Mouse (Mus musculus): ENCODE measurements at regions not wholly inside any gene's neighbourhood (a gene's known extent, or its start where the extent isn't known, plus 50 kb on each side); places are given as distances from the start of the nearest gene placed in this dataset.

- whole genome bisulfite sequencing = 82% methylated on average over 1 of the region's 1 CpGs
- H3K27me3 ChIP-seq (ENCODE audit: control insufficient read depth, insufficient read depth, low read length) = no peaks in the 10 kb centered on the region
- DNase-seq = no peak
- H3K27ac ChIP-seq (ENCODE audit: insufficient read depth, low read length) = no peak overlapping the region
- H3K4me3 ChIP-seq (replicated peaks; ENCODE audit: insufficient read depth, low read depth, low read length) = no peak overlapping the region
- H3K4me1 ChIP-seq (ENCODE audit: control insufficient read depth, insufficient read depth, low read length) = no peaks in the 10 kb centered on the region
- TF ChIP-seq POLR2A (IDR thresholded peaks at IDR 0.05; ENCODE audit: borderline replicate concordance, insufficient read depth, low read length) (no peak), CTCF (IDR thresholded peaks at IDR 0.05; ENCODE audit: borderline replicate concordance, insufficient read depth, low read depth, low read length) (no peak)
Measured at GRCm38 (mm10) chr11:45058658-45059057, 441.5 kb downstream of the Ebf1 start.

GRCm38 (mm10) chr11:45066592-45066991 lies 449.5 kb downstream of the Ebf1 start:
- WGBS = 91% methylated on average over 3 of the region's 3 CpGs
- Histone ChIP-seq H3K4me1 (ENCODE audit: control insufficient read depth, insufficient read depth, low read length) (no peaks in the 10 kb centered on the region), H3K4me3 (replicated peaks; ENCODE audit: insufficient read depth, low read depth, low read length) (no peak overlapping the region), H3K27ac (ENCODE audit: insufficient read depth, low read length) (no peak overlapping the region), H3K27me3 (ENCODE audit: control insufficient read depth, insufficient read depth, low read length) (no peaks in the 10 kb centered on the region)
- no peak for DNase-seq
- TF ChIP-seq POLR2A (IDR thresholded peaks at IDR 0.05; ENCODE audit: borderline replicate concordance, insufficient read depth, low read length) = no peak
- TF ChIP-seq CTCF (IDR thresholded peaks at IDR 0.05; ENCODE audit: borderline replicate concordance, insufficient read depth, low read depth, low read length) = no peak

GRCm38 (mm10) chr11:45070280-45070679 lies 453.2 kb downstream of the Ebf1 start:
- no peak overlapping the region for H3K4me3 ChIP-seq (replicated peaks; ENCODE audit: insufficient read depth, low read depth, low read length)
- H3K4me1 ChIP-seq (ENCODE audit: control insufficient read depth, insufficient read depth, low read length) = no peaks in the 10 kb centered on the region
- WGBS = 81% methylated on average over 1 of the region's 1 CpGs
- H3K27ac ChIP-seq (ENCODE audit: insufficient read depth, low read length) = no peak overlapping the region
- TF ChIP-seq POLR2A (IDR thresholded peaks at IDR 0.05; ENCODE audit: borderline replicate concordance, insufficient read depth, low read length) = no peak
- TF ChIP-seq CTCF (IDR thresholded peaks at IDR 0.05; ENCODE audit: borderline replicate concordance, insufficient read depth, low read depth, low read length) = no peak
- no peak for DNase-seq
- H3K27me3 ChIP-seq (ENCODE audit: control insufficient read depth, insufficient read depth, low read length) = no peaks in the 10 kb centered on the region

- Histone ChIP-seq H3K27me3 (ENCODE audit: control insufficient read depth, insufficient read depth, low read length) (no peaks in the 10 kb centered on the region), H3K4me1 (ENCODE audit: control insufficient read depth, insufficient read depth, low read length) (no peaks in the 10 kb centered on the region), H3K27ac (ENCODE audit: insufficient read depth, low read length) (no peak overlapping the region), H3K4me3 (replicated peaks; ENCODE audit: insufficient read depth, low read depth, low read length) (no peak overlapping the region)
- TF ChIP-seq POLR2A (IDR thresholded peaks at IDR 0.05; ENCODE audit: borderline replicate concordance, insufficient read depth, low read length) = no peak
- TF ChIP-seq CTCF (IDR thresholded peaks at IDR 0.05; ENCODE audit: borderline replicate concordance, insufficient read depth, low read depth, low read length) = no peak
- no peak for DNase-seq
- WGBS = 68% methylated on average over 2 of the region's 2 CpGs
Measured at GRCm38 (mm10) chr11:45071195-45071594, 454.1 kb downstream of the Ebf1 start.

- Histone ChIP-seq H3K27ac (ENCODE audit: insufficient read depth, low read length) (no peak overlapping the region), H3K27me3 (ENCODE audit: control insufficient read depth, insufficient read depth, low read length) (no peaks in the 10 kb centered on the region), H3K4me3 (replicated peaks; ENCODE audit: insufficient read depth, low read depth, low read length) (no peak overlapping the region), H3K4me1 (ENCODE audit: control insufficient read depth, insufficient read depth, low read length) (no peaks in the 10 kb centered on the region)
- TF ChIP-seq POLR2A (IDR thresholded peaks at IDR 0.05; ENCODE audit: borderline replicate concordance, insufficient read depth, low read length) = no peak
- no peak for TF ChIP-seq CTCF (IDR thresholded peaks at IDR 0.05; ENCODE audit: borderline replicate concordance, insufficient read depth, low read depth, low read length)
- WGBS = 78% methylated on average over 4 of the region's 4 CpGs
- no peak for DNase-seq
Measured at GRCm38 (mm10) chr11:45084506-45085037, 467.5 kb downstream of the Ebf1 start.

- Histone ChIP-seq H3K27ac (ENCODE audit: insufficient read depth, low read length) (no peak overlapping the region), H3K4me3 (replicated peaks; ENCODE audit: insufficient read depth, low read depth, low read length) (no peak overlapping the region), H3K4me1 (ENCODE audit: control insufficient read depth, insufficient read depth, low read length) (no peaks in the 10 kb centered on the region), H3K27me3 (ENCODE audit: control insufficient read depth, insufficient read depth, low read length) (no peaks in the 10 kb centered on the region)
- no peak for DNase-seq
- TF ChIP-seq POLR2A (IDR thresholded peaks at IDR 0.05; ENCODE audit: borderline replicate concordance, insufficient read depth, low read length) = no peak
- TF ChIP-seq CTCF (IDR thresholded peaks at IDR 0.05; ENCODE audit: borderline replicate concordance, insufficient read depth, low read depth, low read length) = no peak
Measured at GRCm38 (mm10) chr11:45085145-45085544, 468.0 kb downstream of the Ebf1 start.

GRCm38 (mm10) chr11:45087186-45087915 lies 470.2 kb downstream of the Ebf1 start:
- TF ChIP-seq POLR2A (IDR thresholded peaks at IDR 0.05; ENCODE audit: borderline replicate concordance, insufficient read depth, low read length) (no peak), CTCF (IDR thresholded peaks at IDR 0.05; ENCODE audit: borderline replicate concordance, insufficient read depth, low read depth, low read length) (no peak)
- H3K4me1 ChIP-seq (ENCODE audit: control insufficient read depth, insufficient read depth, low read length) = no peaks in the 10 kb centered on the region
- no peak overlapping the region for H3K27ac ChIP-seq (ENCODE audit: insufficient read depth, low read length)
- no peak for DNase-seq
- WGBS = 74% methylated on average over 5 of the region's 5 CpGs
- no peak overlapping the region for H3K4me3 ChIP-seq (replicated peaks; ENCODE audit: insufficient read depth, low read depth, low read length)
- no peaks in the 10 kb centered on the region for H3K27me3 ChIP-seq (ENCODE audit: control insufficient read depth, insufficient read depth, low read length)

- no peak for DNase-seq
Measured at GRCm38 (mm10) chr11:45088286-45088685, 471.2 kb downstream of the Ebf1 start.

More at GRCm38 (mm10) chr11:45088286-45088685, 471.2 kb downstream of the Ebf1 start:
- WGBS = 38% methylated on average over 1 of the region's 1 CpGs
- H3K27me3 ChIP-seq (ENCODE audit: control insufficient read depth, insufficient read depth, low read length) = no peaks in the 10 kb centered on the region
- no peaks in the 10 kb centered on the region for H3K4me1 ChIP-seq (ENCODE audit: control insufficient read depth, insufficient read depth, low read length)
- H3K4me3 ChIP-seq (replicated peaks; ENCODE audit: insufficient read depth, low read depth, low read length) = no peak overlapping the region
- no peak overlapping the region for H3K27ac ChIP-seq (ENCODE audit: insufficient read depth, low read length)
- TF ChIP-seq CTCF (IDR thresholded peaks at IDR 0.05; ENCODE audit: borderline replicate concordance, insufficient read depth, low read depth, low read length) (no peak), POLR2A (IDR thresholded peaks at IDR 0.05; ENCODE audit: borderline replicate concordance, insufficient read depth, low read length) (no peak)

Measured in cerebellum, adult 2 months (tissue).